Mouse (Mus musculus) heart, postnatal 0 days (tissue): ENCODE data around the gene Tldc1.

ENCODE experiments used
- CTCF ChIP-seq: IDR thresholded peaks from 2 replicates; pipeline ENCODE4 v1.5.1; 2016; ENCODE audit warnings: antibody characterized with exemption, control low read depth, low read depth
- EP300 ChIP-seq: IDR thresholded peaks from 2 replicates; pipeline ENCODE4 v1.6.1; 2016; ENCODE audit warnings: antibody characterized with exemption, low read depth

- TF ChIP-seq CTCF = no peak
- TF ChIP-seq EP300 = no peak
These were observed 20.7 kb upstream of the Tldc1 start for GRCm38 (mm10) chr8:119798965-119799264.
